Comparison of ENCODE assay signal across 25 mouse cellular contexts in the genomic region with DNA sequence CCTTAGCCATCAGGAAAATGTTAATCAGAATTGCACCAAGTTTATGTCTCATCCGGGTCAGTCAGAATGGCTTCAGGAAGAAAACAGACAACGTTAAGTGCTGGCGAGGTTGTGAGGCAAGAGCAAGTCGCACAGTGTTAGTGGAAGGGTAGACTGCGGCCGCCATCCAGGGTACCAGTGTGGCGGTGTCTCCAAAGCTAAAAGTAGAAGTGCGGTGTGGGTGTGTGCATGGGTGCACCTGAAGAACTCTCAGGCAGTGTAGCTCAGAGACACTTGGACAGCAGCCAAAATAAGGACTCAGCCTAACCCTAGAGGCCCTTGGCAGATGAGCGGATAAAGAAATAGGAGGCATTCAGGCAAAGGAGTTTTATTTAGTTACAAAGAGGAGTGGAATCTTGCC. TPM values are rescaled to one million over a fixed set of nuclear protein-coding genes. Genes with fewer than 3 reads are reported as not detected.
DNase-seq lines count a peak whose midpoint lies in the region; ATAC-seq and TF ChIP-seq lines count a peak whose summit lies in the region.
"Had no signal": no experiment of that assay in that cellular context is flagged by ENCODE, and none has a peak within 500 bp of the region (broad histone marks: within the 10 kb centered on the region; RNA-seq: fewer than 3 reads in every experiment).

No protein-coding gene starts in this region.

- no peak for ATAC-seq in forebrain, embryonic 11.5 days (replicated peaks; ENCODE audit: low FRiP score)
- ATAC-seq in forebrain, embryonic 16.5 days: no peak
- ATAC-seq in liver, embryonic 11.5 days (replicated peaks; ENCODE audit: low FRiP score): no peak
- ATAC-seq: CD4-positive, CD25-positive, alpha-beta regulatory T cell, adult 4 months; hindbrain, postnatal 0 days; midbrain, embryonic 16.5 days had no signal

- H3K9ac ChIP-seq in forebrain, embryonic 11.5 days (ENCODE audit: low read length): no peak overlapping the region
- no peak overlapping the region for H3K9ac ChIP-seq in forebrain, embryonic 16.5 days (replicated peaks; ENCODE audit: low read depth, low read length)
- H3K9ac ChIP-seq in liver, adult 2 months (ENCODE audit: low read depth, low read length): no peak overlapping the region
- no peak overlapping the region for H3K9ac ChIP-seq in liver, embryonic 11.5 days (ENCODE audit: low read depth, low read length)
- H3K9ac ChIP-seq in MEL (ENCODE audit: control insufficient read depth, low read depth, low read length, poor library complexity, severe bottlenecking): no peak overlapping the region
- H3K9ac ChIP-seq: embryonic facial prominence, embryonic 12.5 days; forebrain, embryonic 12.5 days; heart, embryonic 12.5 days; kidney, embryonic 15.5 days; liver, embryonic 15.5 days; neural tube, embryonic 15.5 days had no signal

- no peak for TF ChIP-seq RAD21 in MEL (IDR thresholded peaks at IDR 0.05; ENCODE audit: low read depth, low read length)

- H3K27ac ChIP-seq in forebrain, embryonic 11.5 days (ENCODE audit: low read depth, low read length): no peak overlapping the region
- H3K27ac ChIP-seq in forebrain, embryonic 16.5 days (ENCODE audit: low read length): no peak overlapping the region
- H3K27ac ChIP-seq in liver, adult 2 months (replicated peaks; ENCODE audit: insufficient read depth, low read depth, low read length): peak overlapping the region; percentile 45
- no peak overlapping the region for H3K27ac ChIP-seq in liver, embryonic 11.5 days (ENCODE audit: low read depth, low read length)
- H3K27ac ChIP-seq in MEL (ENCODE audit: control insufficient read depth, low read depth, low read length): no peak overlapping the region
- H3K27ac ChIP-seq: embryonic facial prominence, embryonic 12.5 days; forebrain, embryonic 12.5 days; hindbrain, postnatal 0 days; kidney, embryonic 15.5 days; left cerebral cortex, adult 2 months; liver, embryonic 15.5 days; macrophage; neural tube, embryonic 15.5 days had no signal

- no peaks in the 10 kb centered on the region for H3K36me3 ChIP-seq in forebrain, embryonic 11.5 days (ENCODE audit: control insufficient read depth, insufficient read depth, low read length)
- no peaks in the 10 kb centered on the region for H3K36me3 ChIP-seq in forebrain, embryonic 16.5 days (ENCODE audit: control insufficient read depth, insufficient read depth)
- H3K36me3 ChIP-seq in liver, adult 2 months (ENCODE audit: control insufficient read depth, insufficient read depth, low read length): peaks cover 28% of the 10 kb centered on the region
- H3K36me3 ChIP-seq in liver, embryonic 11.5 days (ENCODE audit: control insufficient read depth, insufficient read depth, low read length): no peaks in the 10 kb centered on the region
- no peaks in the 10 kb centered on the region for H3K36me3 ChIP-seq in MEL (ENCODE audit: control insufficient read depth in 1 of 2, insufficient read depth in 2 of 2, low read length in 2 of 2)
- no peaks in the 10 kb centered on the region for H3K36me3 ChIP-seq in splenic B cell, adult 2 months (ENCODE audit: control insufficient read depth, insufficient read depth, low read length, poor library complexity, severe bottlenecking)
- H3K36me3 ChIP-seq: embryonic facial prominence, embryonic 12.5 days; forebrain, embryonic 12.5 days; G1E; heart, embryonic 12.5 days; kidney, embryonic 15.5 days; liver, embryonic 15.5 days; neural tube, embryonic 15.5 days had no signal

- H3K27me3 ChIP-seq in forebrain, embryonic 11.5 days (ENCODE audit: control insufficient read depth, insufficient read depth, low read length): no peaks in the 10 kb centered on the region
- no peaks in the 10 kb centered on the region for H3K27me3 ChIP-seq in forebrain, embryonic 16.5 days (replicated peaks; ENCODE audit: control insufficient read depth, insufficient read depth, low read length)
- H3K27me3 ChIP-seq in liver, adult 2 months (ENCODE audit: control insufficient read depth, insufficient read depth, low read length): no peaks in the 10 kb centered on the region
- no peaks in the 10 kb centered on the region for H3K27me3 ChIP-seq in liver, embryonic 11.5 days (replicated peaks; ENCODE audit: control insufficient read depth, insufficient read depth, low read length)
- no peaks in the 10 kb centered on the region for H3K27me3 ChIP-seq in MEL (ENCODE audit: control insufficient read depth in 1 of 2, insufficient read depth in 2 of 2, low read length in 2 of 2)
- H3K27me3 ChIP-seq in splenic B cell, adult 2 months (ENCODE audit: control insufficient read depth, insufficient read depth, low read length, poor library complexity, severe bottlenecking): no peaks in the 10 kb centered on the region
- H3K27me3 ChIP-seq: embryonic facial prominence, embryonic 12.5 days; forebrain, embryonic 12.5 days; kidney, embryonic 15.5 days; liver, embryonic 15.5 days; neural tube, embryonic 15.5 days had no signal

- TF ChIP-seq CTCF in liver, adult 2 months (IDR thresholded peaks at IDR 0.05; ENCODE audit: low read depth, low read length): no peak
- TF ChIP-seq CTCF in MEL (IDR thresholded peaks at IDR 0.05 in 2 of 3, conservative IDR thresholded peaks at IDR 0.05 in 1 of 3; ENCODE audit: control insufficient read depth in 1 of 3, insufficient read depth in 1 of 3, low read depth in 2 of 3, low read length in 3 of 3, poor library complexity in 1 of 3, severe bottlenecking in 1 of 3): no peak

- peaks cover 64% of the 10 kb centered on the region for H3K79me2 ChIP-seq in liver, adult 2 months (ENCODE audit: control insufficient read depth, insufficient read depth, low read length)
- no peaks in the 10 kb centered on the region for H3K79me2 ChIP-seq in MEL (ENCODE audit: control insufficient read depth, insufficient read depth, low read length, poor library complexity)

- H3K4me2 ChIP-seq in forebrain, embryonic 11.5 days (ENCODE audit: low read depth, low read length, severe bottlenecking): no peak overlapping the region
- H3K4me2 ChIP-seq in forebrain, embryonic 16.5 days (ENCODE audit: low read length): no peak overlapping the region
- H3K4me2 ChIP-seq in liver, embryonic 11.5 days: no peak overlapping the region
- H3K4me2 ChIP-seq: embryonic facial prominence, embryonic 12.5 days; forebrain, embryonic 12.5 days; heart, embryonic 12.5 days; kidney, embryonic 15.5 days; liver, embryonic 15.5 days; neural tube, embryonic 15.5 days had no signal

- no peak for TF ChIP-seq EP300 in MEL (IDR thresholded peaks at IDR 0.05; ENCODE audit: low read depth in 1 of 2, low read length in 2 of 2)

- no peaks in the 10 kb centered on the region for H3K9me3 ChIP-seq in forebrain, embryonic 11.5 days (ENCODE audit: control insufficient read depth, low read length)
- peaks cover 3% of the 10 kb centered on the region; the same call in 1 of the 2 replicates for H3K9me3 ChIP-seq in forebrain, embryonic 16.5 days (ENCODE audit: control insufficient read depth, low read length)
- no peaks in the 10 kb centered on the region for H3K9me3 ChIP-seq in liver, embryonic 11.5 days (ENCODE audit: control insufficient read depth, low read length)
- H3K9me3 ChIP-seq in MEL (replicated peaks; ENCODE audit: insufficient read depth, low read length): no peaks in the 10 kb centered on the region
- H3K9me3 ChIP-seq: embryonic facial prominence, embryonic 12.5 days; forebrain, embryonic 12.5 days; G1E; heart, embryonic 12.5 days; kidney, embryonic 15.5 days; liver, embryonic 15.5 days had no signal

- peak; percentile 29 for DNase-seq in forebrain, embryonic 11.5 days (ENCODE audit: low spot score)
- DNase-seq in liver, adult 2 months (ENCODE audit: extremely low read depth, low read depth, low spot score): peak; percentile 68
- no peak for DNase-seq in liver, embryonic 11.5 days (ENCODE audit: low spot score)
- peak; percentile 30 for DNase-seq in MEL (ENCODE audit: low read depth, low spot score)
- peak; percentile 53 for DNase-seq in splenic B cell, adult 2 months (ENCODE audit: low read depth, low spot score)
- DNase-seq in lung, postnatal 14 days: no peak
- DNase-seq: adrenal gland, adult 2 months; cerebellum, adult 18-20 months; cerebellum, postnatal 25 days; heart, postnatal 14 days; thymus, postnatal 14 days had no signal

- no peak overlapping the region for H3K4me3 ChIP-seq in forebrain, embryonic 11.5 days (ENCODE audit: low read depth, low read length)
- H3K4me3 ChIP-seq in forebrain, embryonic 16.5 days (replicated peaks; ENCODE audit: low read length): no peak overlapping the region
- no peak overlapping the region for H3K4me3 ChIP-seq in liver, adult 2 months (ENCODE audit: insufficient read depth, low read depth, low read length)
- H3K4me3 ChIP-seq in liver, embryonic 11.5 days (ENCODE audit: low read depth, low read length): no peak overlapping the region
- H3K4me3 ChIP-seq in MEL (ENCODE audit: control insufficient read depth in 1 of 2, insufficient read depth in 1 of 2, low read depth in 2 of 2, low read length in 2 of 2): no peak overlapping the region
- H3K4me3 ChIP-seq: embryonic facial prominence, embryonic 12.5 days; forebrain, embryonic 12.5 days; heart, embryonic 12.5 days; kidney, embryonic 15.5 days; left cerebral cortex, adult 2 months; liver, embryonic 15.5 days; neural tube, embryonic 15.5 days had no signal

- TF ChIP-seq POLR2A in liver, adult 2 months (IDR thresholded peaks at IDR 0.05; ENCODE audit: extremely low read depth, insufficient read depth, low read length): 0 out of 2 replicates have a peak, but pooled peaks have one; percentile 10
- TF ChIP-seq POLR2A in MEL (IDR thresholded peaks at IDR 0.05; ENCODE audit: control insufficient read depth in 1 of 2, insufficient read depth in 1 of 2, low read depth in 1 of 2, low read length in 2 of 2, poor library complexity in 1 of 2): no peak

- WGBS in forebrain, embryonic 11.5 days: 96% methylated on average over 9 of the region's 9 CpGs
- 95% methylated on average over 9 of the region's 9 CpGs for WGBS in forebrain, embryonic 16.5 days
- WGBS in liver, adult 2 months: 37% methylated on average over 9 of the region's 9 CpGs
- 87% methylated on average over 9 of the region's 9 CpGs for WGBS in liver, embryonic 11.5 days

- H3K4me1 ChIP-seq in forebrain, embryonic 11.5 days (replicated peaks; ENCODE audit: control insufficient read depth, insufficient read depth, low read length): no peaks in the 10 kb centered on the region
- H3K4me1 ChIP-seq in forebrain, embryonic 16.5 days (replicated peaks; ENCODE audit: control insufficient read depth, insufficient read depth, low read length): no peaks in the 10 kb centered on the region
- peaks cover 65% of the 10 kb centered on the region for H3K4me1 ChIP-seq in liver, adult 2 months (ENCODE audit: control insufficient read depth, insufficient read depth, low read length)
- H3K4me1 ChIP-seq in liver, embryonic 11.5 days (replicated peaks; ENCODE audit: control insufficient read depth, insufficient read depth, low read length): no peaks in the 10 kb centered on the region
- no peaks in the 10 kb centered on the region for H3K4me1 ChIP-seq in MEL (ENCODE audit: control insufficient read depth in 1 of 2, insufficient read depth in 2 of 2, low read length in 2 of 2)
- H3K4me1 ChIP-seq: embryonic facial prominence, embryonic 12.5 days; forebrain, embryonic 12.5 days; liver, embryonic 15.5 days; neural tube, embryonic 15.5 days had no signal

RNA-seq across cellular contexts. Expression of a gene that starts 14.4 kb away (rescaled TPM):
- 0.31 and 0.51 TPM in 2 replicates for polyA plus RNA-seq in forebrain, embryonic 11.5 days (2014; fragmentation: Nextera tagmentation; extraction: Ambion mirVana)
- 0.90 and 1.6 TPM in 2 replicates for polyA plus RNA-seq in forebrain, embryonic 16.5 days (2015; fragmentation: Nextera tagmentation; extraction: Ambion mirVana)
- 184 and 206 TPM in 2 replicates for total RNA-seq in liver, adult 2 months (2014; rRNA removed)
- 36.2 and 39.8 TPM in 2 replicates for polyA plus RNA-seq in liver, adult 2 months (2012; rRNA removed)
- polyA plus RNA-seq in liver, embryonic 11.5 days (2014; fragmentation: Nextera tagmentation; extraction: Ambion mirVana): 2.5 and 3.4 TPM in 2 replicates
- total RNA-seq in MEL (2012; rRNA removed): 0.27 and 0.29 TPM in 2 replicates
- under 1 TPM in 1 of 2 experiments, not detected in 1; 0.78 TPM for polyA plus RNA-seq in MEL (2012; ENCODE audit: insufficient read depth in 1 of 2, insufficient read length in 2 of 2, low read depth in 1 of 2, low replicate concordance in 2 of 2, missing spikeins in 1 of 2)
- total RNA-seq: granulocyte monocyte progenitor cell, adult 5-6 weeks had no signal
- polyA plus RNA-seq: G1E, macrophage had no signal

Comparison
In these comparisons a context has a peak if more than half of its experiments do, and no peak if none do; other contexts are left out.
1. DNase-seq: peak in forebrain, embryonic 11.5 days (single experiment), liver, adult 2 months (single experiment), MEL (single experiment) and splenic B cell, adult 2 months (single experiment); none in liver, embryonic 11.5 days (single experiment) and lung, postnatal 14 days (single experiment).